Mouse (Mus musculus): Measurements from ENCODE around the gene 4931400O07Rik.

4931400O07Rik gene

GRCm38 (mm10) chrX:62467691-62468090 is at the start of gene 4931400O07Rik:
Gene 4931400O07Rik, plus strand, starts transcription at chrX:62467991.
- no peak for DNase-seq
